Mouse (Mus musculus): Measurements from ENCODE around the gene BC048562. TPM values are rescaled to one million over a fixed set of nuclear protein-coding genes. Genes with fewer than 3 reads are reported as not detected.

The BC048562 gene
- polyA plus RNA-seq, 1 experiment from 2014 or later, result not detected

DNA sequence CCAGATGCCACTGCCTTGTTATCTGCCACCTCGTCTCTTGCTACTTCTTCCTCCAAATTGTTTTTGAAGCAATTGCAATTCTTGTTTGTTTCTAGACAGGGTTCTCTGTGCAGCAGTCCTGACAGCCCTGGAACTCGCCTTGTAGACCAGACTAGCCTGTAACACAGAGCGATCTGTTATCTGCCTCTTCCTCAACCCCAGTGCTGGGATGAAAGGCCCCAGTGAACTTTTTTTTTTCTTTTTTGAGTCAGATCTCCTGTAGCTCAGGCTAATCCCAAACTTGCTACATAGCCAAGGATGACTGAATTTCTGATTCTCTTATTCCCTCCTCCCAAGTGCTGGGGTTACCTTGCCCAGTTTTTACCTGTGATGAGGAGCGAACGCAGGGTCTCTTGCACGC lies 18.1 kb downstream of the BC048562 start:
- Histone ChIP-seq H3K27ac (no peak overlapping the region), H3K4me2 (replicated peaks) (no peak overlapping the region), H3K4me3 (replicated peaks; ENCODE audit: low read length) (no peak overlapping the region), H3K9me3 (ENCODE audit: control insufficient read depth, low read length) (no peaks in the 10 kb centered on the region), H3K9ac (peak overlapping the region; percentile 0; the same call in 1 of the 2 replicates), H3K4me1 (replicated peaks; ENCODE audit: control insufficient read depth, insufficient read depth, low read length) (peaks cover 38% of the 10 kb centered on the region), H3K36me3 (replicated peaks; ENCODE audit: control insufficient read depth, insufficient read depth) (no peaks in the 10 kb centered on the region), H3K27me3 (ENCODE audit: control insufficient read depth, insufficient read depth, low read length) (no peaks in the 10 kb centered on the region)
- 86% methylated on average over 6 of the region's 6 CpGs for WGBS
- DNase-seq (ENCODE audit: low spot score) (no peak), ATAC-seq (ENCODE audit: low FRiP score) (no peak)

DNA sequence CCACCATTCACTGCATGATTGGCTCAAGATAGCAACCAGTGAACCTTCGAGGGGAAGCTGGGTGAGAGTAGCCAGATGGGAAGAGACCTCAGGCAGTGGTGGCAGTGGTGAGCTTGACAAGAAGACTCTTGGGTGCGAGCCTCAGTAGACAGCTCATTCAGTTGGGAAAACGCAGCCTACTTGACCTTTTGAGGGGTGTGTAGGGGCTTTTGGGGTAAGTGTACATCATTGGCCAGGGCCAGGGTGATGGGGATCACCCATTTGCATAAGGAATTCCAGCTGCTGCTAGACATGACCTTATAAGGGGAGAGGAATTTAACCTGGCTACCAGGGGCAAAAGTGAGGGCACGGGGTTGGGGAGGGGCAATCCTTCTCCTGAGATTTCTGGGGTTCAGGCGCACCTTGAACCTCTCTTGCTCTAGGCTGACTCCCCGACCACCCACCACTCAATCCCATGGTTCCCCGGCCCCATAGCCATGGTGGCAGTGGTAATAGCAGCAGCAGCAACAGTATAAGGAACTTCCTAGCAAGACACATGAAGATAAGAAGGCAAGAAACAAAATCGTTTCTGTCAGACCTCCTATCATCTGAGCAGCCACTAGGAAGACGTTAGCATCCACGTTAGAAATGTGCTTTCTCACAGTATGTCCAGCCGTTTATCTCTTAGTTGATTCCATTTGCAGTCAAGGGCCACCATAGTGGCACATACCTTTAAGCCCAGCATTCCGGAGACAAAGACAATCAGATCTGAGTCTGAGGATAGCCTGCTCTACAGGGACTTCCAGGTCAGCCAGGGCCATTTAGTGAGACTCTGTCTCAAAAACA lies 19.7 kb downstream of the BC048562 start:
- H3K9ac ChIP-seq, result no peak overlapping the region
- no peak for ATAC-seq (ENCODE audit: low FRiP score)
- DNase-seq (ENCODE audit: low spot score), result no peak
- 80% methylated on average over 12 of the region's 12 CpGs for WGBS
- no peak overlapping the region for H3K4me2 ChIP-seq (replicated peaks)
- no peaks in the 10 kb centered on the region for H3K9me3 ChIP-seq (ENCODE audit: control insufficient read depth, low read length)
- H3K27me3 ChIP-seq (ENCODE audit: control insufficient read depth, insufficient read depth, low read length), result no peaks in the 10 kb centered on the region
- no peak overlapping the region for H3K4me3 ChIP-seq (replicated peaks; ENCODE audit: low read length)
- H3K4me1 ChIP-seq (replicated peaks; ENCODE audit: control insufficient read depth, insufficient read depth, low read length), result peaks cover 23% of the 10 kb centered on the region
- no peak overlapping the region for H3K27ac ChIP-seq
- no peaks in the 10 kb centered on the region for H3K36me3 ChIP-seq (replicated peaks; ENCODE audit: control insufficient read depth, insufficient read depth)

DNA sequence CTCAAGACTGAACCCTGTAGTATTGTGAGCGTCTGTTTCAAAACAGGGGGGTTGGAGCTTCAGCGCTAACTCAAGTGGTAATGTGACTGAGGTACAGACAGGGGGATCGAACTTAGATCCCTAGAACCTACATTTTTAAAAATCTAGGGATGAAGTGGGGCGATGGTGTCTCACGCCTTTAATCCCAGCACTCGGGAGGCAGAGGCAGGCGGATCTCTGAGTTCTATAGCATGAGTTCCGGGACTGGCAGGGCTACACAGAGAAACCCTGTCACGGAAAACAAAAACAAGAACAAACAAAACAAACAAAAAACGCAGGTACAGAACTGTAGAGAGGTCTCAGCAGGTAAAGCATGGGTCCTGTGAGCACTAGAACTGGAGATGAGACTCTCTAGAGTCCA lies 20.7 kb downstream of the BC048562 start:
- H3K36me3 ChIP-seq (replicated peaks; ENCODE audit: control insufficient read depth, insufficient read depth), result no peaks in the 10 kb centered on the region
- H3K9me3 ChIP-seq (ENCODE audit: control insufficient read depth, low read length), result no peaks in the 10 kb centered on the region
- no peaks in the 10 kb centered on the region for H3K27me3 ChIP-seq (ENCODE audit: control insufficient read depth, insufficient read depth, low read length)
- peaks cover 23% of the 10 kb centered on the region for H3K4me1 ChIP-seq (replicated peaks; ENCODE audit: control insufficient read depth, insufficient read depth, low read length)
- H3K4me3 ChIP-seq (replicated peaks; ENCODE audit: low read length), result no peak overlapping the region
- no peak for ATAC-seq (ENCODE audit: low FRiP score)
- H3K9ac ChIP-seq, result no peak overlapping the region
- no peak overlapping the region for H3K27ac ChIP-seq
- 86% methylated on average over 10 of the region's 10 CpGs for WGBS
- no peak for DNase-seq (ENCODE audit: low spot score)
- H3K4me2 ChIP-seq (replicated peaks), result no peak overlapping the region

DNA sequence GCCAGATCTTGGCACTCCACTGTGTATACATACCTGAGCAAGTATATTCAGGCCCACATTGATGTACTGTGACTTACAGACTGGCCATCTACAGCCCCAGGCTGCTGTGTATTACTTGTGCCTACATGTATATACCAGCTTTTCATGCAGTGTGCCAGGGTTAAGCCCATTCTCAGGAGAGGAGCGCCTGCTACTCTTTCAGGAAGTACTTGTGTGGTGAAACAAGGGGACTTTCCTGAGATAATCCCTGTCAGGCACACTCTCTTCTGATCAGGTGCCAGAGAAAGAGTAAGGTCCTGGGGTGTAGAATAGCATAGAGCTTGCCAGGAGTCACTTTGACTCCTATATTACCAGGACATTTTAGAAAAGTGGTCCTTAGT lies 23.6 kb downstream of the BC048562 start:
- DNase-seq (ENCODE audit: low spot score) (no peak), ATAC-seq (ENCODE audit: low FRiP score) (no peak)
- H3K4me1 ChIP-seq (replicated peaks; ENCODE audit: control insufficient read depth, insufficient read depth, low read length), result peaks cover 10% of the 10 kb centered on the region
- no peaks in the 10 kb centered on the region for H3K27me3 ChIP-seq (ENCODE audit: control insufficient read depth, insufficient read depth, low read length)
- peak overlapping the region; percentile 96 for H3K4me2 ChIP-seq (replicated peaks)
- H3K4me3 ChIP-seq (replicated peaks; ENCODE audit: low read length), result peak overlapping the region; percentile 94
- WGBS, result 100% methylated on average over 1 of the region's 1 CpGs
- H3K9me3 ChIP-seq (ENCODE audit: control insufficient read depth, low read length), result no peaks in the 10 kb centered on the region
- H3K27ac ChIP-seq, result peak overlapping the region; percentile 90
- H3K36me3 ChIP-seq (replicated peaks; ENCODE audit: control insufficient read depth, insufficient read depth), result peaks cover 21% of the 10 kb centered on the region
- no peak overlapping the region for H3K9ac ChIP-seq

DNA sequence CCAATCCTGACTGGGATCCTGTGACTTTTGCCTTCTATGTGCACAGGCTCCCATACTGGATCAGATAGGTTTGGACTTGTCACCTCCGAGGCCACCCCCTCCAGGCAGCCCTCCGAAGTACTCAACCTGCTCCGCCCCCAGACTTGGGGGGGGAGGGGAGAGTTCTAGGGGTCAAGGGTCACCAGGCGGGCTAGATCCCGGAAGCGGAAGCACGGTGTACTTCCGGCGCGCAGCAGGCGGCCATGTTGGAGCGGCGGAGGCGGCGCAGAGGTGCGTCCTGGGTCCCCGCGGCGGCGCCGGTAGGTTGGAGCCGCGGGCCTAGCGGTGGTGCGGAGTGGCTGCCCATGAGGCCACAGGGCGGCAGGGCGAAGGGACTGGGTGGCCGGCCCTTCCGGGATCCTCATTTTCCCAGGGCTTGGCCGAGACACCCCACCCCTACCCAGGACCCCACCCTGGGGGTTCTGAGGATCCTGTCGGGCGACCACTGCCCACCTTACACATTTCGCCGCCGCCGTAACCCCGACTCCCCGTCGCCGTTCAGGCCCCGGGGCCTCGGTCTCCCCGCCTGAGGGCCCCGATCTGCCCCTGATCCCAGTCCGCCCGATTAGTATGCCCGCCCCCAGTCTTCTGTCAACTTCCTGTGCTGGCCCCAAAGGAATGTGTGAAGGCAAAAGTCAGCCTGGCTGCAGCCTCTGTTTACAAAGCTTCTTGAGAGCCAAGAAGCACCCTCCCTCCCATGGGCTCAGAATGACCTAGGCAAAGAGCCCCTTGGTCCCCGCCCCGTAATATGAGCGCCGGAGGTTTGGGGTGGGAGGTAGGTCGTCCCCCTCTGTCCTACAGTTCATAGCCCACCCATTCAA lies 24.3 kb downstream of the BC048562 start, which contains the start of gene Ccdc71:
Ccdc71 (plus strand) TSS at position 209 of the 860 bp plus-strand sequence.
- Histone ChIP-seq H3K9me3 (ENCODE audit: control insufficient read depth, low read length) (no peaks in the 10 kb centered on the region), H3K27me3 (ENCODE audit: control insufficient read depth, insufficient read depth, low read length) (no peaks in the 10 kb centered on the region), H3K9ac (peak within 1 kb of the TSS; percentile 90), H3K4me3 (replicated peaks; ENCODE audit: low read length) (peak within 1 kb of the TSS; percentile 94), H3K4me1 (replicated peaks; ENCODE audit: control insufficient read depth, insufficient read depth, low read length) (peaks cover 10% of the 10 kb centered on the region), H3K36me3 (replicated peaks; ENCODE audit: control insufficient read depth, insufficient read depth) (peaks cover 27% of the 10 kb centered on the region), H3K27ac (peak within 1 kb of the TSS; percentile 90), H3K4me2 (replicated peaks) (peak within 1 kb of the TSS; percentile 96)
- under 1% methylated on average over 52 of the region's 52 CpGs for WGBS
- DNase-seq (ENCODE audit: low spot score) (peak; percentile 88), ATAC-seq (ENCODE audit: low FRiP score) (peak; percentile 80)

DNA sequence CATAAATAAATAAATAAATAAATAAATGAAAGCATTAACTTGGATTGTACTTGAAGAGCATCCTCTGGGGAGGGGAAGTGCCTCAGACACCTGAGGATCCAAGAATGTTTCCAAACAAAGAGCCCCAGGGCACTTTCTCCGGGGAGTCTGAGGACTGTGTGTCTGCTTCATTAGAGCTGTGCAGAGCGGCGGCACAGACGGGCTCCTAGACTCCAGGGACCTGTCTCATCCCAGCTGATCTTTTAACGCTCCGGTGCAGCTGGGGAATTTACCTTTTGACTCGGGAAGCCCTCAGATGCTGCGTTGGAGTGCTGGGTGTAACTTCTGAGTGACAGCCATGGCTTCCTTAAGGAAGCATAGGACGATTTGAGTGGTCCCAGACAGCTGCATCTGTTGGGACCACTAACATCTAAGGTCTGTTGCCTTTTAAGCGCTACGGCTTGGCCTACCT lies 24.9 kb downstream of the BC048562 start, which contains the start of gene Klhdc8b:
Klhdc8b (minus strand) TSS at position 401 of the 451 bp plus-strand sequence.
- no peaks in the 10 kb centered on the region for H3K9me3 ChIP-seq (ENCODE audit: control insufficient read depth, low read length)
- peaks cover 34% of the 10 kb centered on the region for H3K36me3 ChIP-seq (replicated peaks; ENCODE audit: control insufficient read depth, insufficient read depth)
- ATAC-seq (ENCODE audit: low FRiP score) (no peak), DNase-seq (ENCODE audit: low spot score) (no peak)
- H3K9ac ChIP-seq, result peak within 1 kb of the TSS; percentile 90
- H3K4me1 ChIP-seq (replicated peaks; ENCODE audit: control insufficient read depth, insufficient read depth, low read length), result peaks cover 10% of the 10 kb centered on the region
- WGBS, result 25% methylated on average over 11 of the region's 11 CpGs
- no peaks in the 10 kb centered on the region for H3K27me3 ChIP-seq (ENCODE audit: control insufficient read depth, insufficient read depth, low read length)
- peak within 1 kb of the TSS; percentile 94 for H3K4me3 ChIP-seq (replicated peaks; ENCODE audit: low read length)
- peak within 1 kb of the TSS; percentile 96 for H3K4me2 ChIP-seq (replicated peaks)
- H3K27ac ChIP-seq, result peak within 1 kb of the TSS; percentile 90

DNA sequence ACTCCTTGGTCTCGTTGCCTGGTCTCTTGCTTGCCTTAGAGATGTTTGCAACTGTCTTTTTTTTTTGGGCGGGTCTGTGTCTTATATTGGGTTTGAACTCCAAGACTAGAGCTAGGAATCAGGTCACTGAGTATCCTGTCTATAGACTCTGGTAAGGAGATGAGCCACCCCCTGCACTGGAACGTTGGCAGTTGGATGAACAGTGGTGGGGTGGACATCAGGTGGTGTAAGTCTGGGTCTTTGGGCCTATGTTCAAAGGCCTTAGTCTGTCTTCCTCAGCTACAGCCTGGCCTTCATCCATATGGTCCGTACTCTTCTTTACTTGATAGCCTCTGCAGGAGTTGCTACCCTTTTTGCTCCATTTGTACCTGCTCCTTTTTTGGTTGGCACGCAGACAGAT lies 25.4 kb downstream of the BC048562 start:
- H3K4me3 ChIP-seq (replicated peaks; ENCODE audit: low read length), result peak overlapping the region; percentile 94
- H3K9ac ChIP-seq, result peak overlapping the region; percentile 90; the same call in 1 of the 2 replicates
- no peak overlapping the region for H3K27ac ChIP-seq
- no peaks in the 10 kb centered on the region for H3K27me3 ChIP-seq (ENCODE audit: control insufficient read depth, insufficient read depth, low read length)
- WGBS, result 90% methylated on average over 5 of the region's 5 CpGs
- peaks cover 10% of the 10 kb centered on the region for H3K4me1 ChIP-seq (replicated peaks; ENCODE audit: control insufficient read depth, insufficient read depth, low read length)
- no peaks in the 10 kb centered on the region for H3K9me3 ChIP-seq (ENCODE audit: control insufficient read depth, low read length)
- ATAC-seq (ENCODE audit: low FRiP score) (no peak), DNase-seq (ENCODE audit: low spot score) (no peak)
- peaks cover 36% of the 10 kb centered on the region for H3K36me3 ChIP-seq (replicated peaks; ENCODE audit: control insufficient read depth, insufficient read depth)
- peak overlapping the region; percentile 96 for H3K4me2 ChIP-seq (replicated peaks)

DNA sequence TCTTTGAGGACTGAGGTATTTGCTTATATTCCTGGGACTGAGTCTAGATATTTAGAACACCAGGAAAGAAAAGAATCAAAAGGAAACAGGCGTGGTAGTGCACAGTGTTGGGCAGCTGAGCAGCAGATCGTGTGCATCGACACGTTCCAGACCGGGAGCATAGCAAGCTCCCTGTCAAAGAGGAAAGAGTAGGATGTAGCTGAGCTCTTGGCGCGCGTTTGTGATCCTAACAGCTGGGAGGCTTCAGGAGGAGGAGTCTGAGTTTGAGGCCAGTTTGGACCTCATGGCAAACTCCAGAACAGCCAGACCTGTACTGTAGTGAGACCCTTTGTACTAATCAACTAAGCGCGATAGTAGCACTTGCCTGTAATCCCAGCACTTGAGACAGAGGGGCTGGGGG lies 25.9 kb downstream of the BC048562 start:
- H3K4me2 ChIP-seq (replicated peaks), result peak overlapping the region; percentile 96; the same call in 1 of the 2 replicates
- H3K9ac ChIP-seq, result no peak overlapping the region
- no peak overlapping the region for H3K4me3 ChIP-seq (replicated peaks; ENCODE audit: low read length)
- DNase-seq (ENCODE audit: low spot score) (no peak), ATAC-seq (ENCODE audit: low FRiP score) (no peak)
- H3K4me1 ChIP-seq (replicated peaks; ENCODE audit: control insufficient read depth, insufficient read depth, low read length), result peaks cover 10% of the 10 kb centered on the region
- H3K9me3 ChIP-seq (ENCODE audit: control insufficient read depth, low read length), result no peaks in the 10 kb centered on the region
- H3K27me3 ChIP-seq (ENCODE audit: control insufficient read depth, insufficient read depth, low read length), result no peaks in the 10 kb centered on the region
- H3K36me3 ChIP-seq (replicated peaks; ENCODE audit: control insufficient read depth, insufficient read depth), result peaks cover 41% of the 10 kb centered on the region
- no peak overlapping the region for H3K27ac ChIP-seq
- 89% methylated on average over 10 of the region's 10 CpGs for WGBS

DNA sequence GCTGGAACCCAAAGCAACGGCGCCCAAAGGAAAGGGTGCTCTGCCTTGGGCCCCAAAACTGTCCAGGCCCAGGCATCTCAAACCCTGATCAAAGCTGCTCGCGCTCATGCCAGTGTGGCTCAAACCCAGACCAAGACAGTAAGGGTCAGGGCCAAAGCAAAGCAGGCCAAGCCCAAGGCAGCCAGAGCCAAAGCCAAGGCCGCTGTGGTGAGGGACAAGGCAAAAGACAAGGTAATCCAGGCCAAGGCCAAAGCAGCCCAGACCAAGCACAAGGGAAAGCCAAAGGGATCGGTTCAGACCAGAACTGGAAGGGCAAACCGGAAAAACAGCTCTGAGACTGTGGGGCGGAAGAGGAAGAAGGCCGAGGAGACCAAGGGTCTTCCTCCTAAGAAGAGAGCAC lies 27.4 kb downstream of the BC048562 start:
- no peak overlapping the region for H3K9ac ChIP-seq
- no peaks in the 10 kb centered on the region for H3K27me3 ChIP-seq (ENCODE audit: control insufficient read depth, insufficient read depth, low read length)
- H3K4me3 ChIP-seq (replicated peaks; ENCODE audit: low read length), result no peak overlapping the region
- H3K27ac ChIP-seq, result no peak overlapping the region
- ATAC-seq (ENCODE audit: low FRiP score), result no peak
- no peaks in the 10 kb centered on the region for H3K9me3 ChIP-seq (ENCODE audit: control insufficient read depth, low read length)
- H3K4me1 ChIP-seq (replicated peaks; ENCODE audit: control insufficient read depth, insufficient read depth, low read length), result peaks cover 10% of the 10 kb centered on the region
- DNase-seq (ENCODE audit: low spot score), result no peak
- peaks cover 42% of the 10 kb centered on the region for H3K36me3 ChIP-seq (replicated peaks; ENCODE audit: control insufficient read depth, insufficient read depth)
- no peak overlapping the region for H3K4me2 ChIP-seq (replicated peaks)
- 98% methylated on average over 9 of the region's 9 CpGs for WGBS
